Mouse (Mus musculus): ENCODE results near the gene 1700069L16Rik. TPM values are rescaled to one million over a fixed set of nuclear protein-coding genes. Genes with fewer than 3 reads are reported as not detected.

Gene 1700069L16Rik
- polyA plus RNA-seq, 1 experiment from 2014 or later = not detected

GRCm38 (mm10) chr5:113735345-113736112 lies 11.0 kb upstream of the 1700069L16Rik start, which contains the start of gene Ficd:
Gene Ficd (plus strand): TSS chr5:113735803.
- peak; percentile 97 for ATAC-seq
- Histone ChIP-seq H3K9me3 (ENCODE audit: control insufficient read depth, low read length) (no peaks in the 10 kb centered on the region), H3K4me1 (ENCODE audit: control insufficient read depth, insufficient read depth, low read depth, low read length) (peaks cover 19% of the 10 kb centered on the region), H3K27me3 (replicated peaks; ENCODE audit: control insufficient read depth, insufficient read depth, low read length) (no peaks in the 10 kb centered on the region), H3K4me2 (ENCODE audit: low read length) (peak within 1 kb of the TSS; percentile 94), H3K27ac (ENCODE audit: low read depth, low read length) (peak within 1 kb of the TSS; percentile 94), H3K36me3 (ENCODE audit: control insufficient read depth, insufficient read depth, low read length) (peaks cover 12% of the 10 kb centered on the region), H3K9ac (ENCODE audit: low read depth, low read length) (peak within 1 kb of the TSS; percentile 78), H3K4me3 (ENCODE audit: low read length) (peak within 1 kb of the TSS; percentile 70)
- under 1% methylated on average over 60 of the region's 71 CpGs for WGBS

GRCm38 (mm10) chr5:113735023-113735344 lies 10.4 kb upstream of the 1700069L16Rik start:
- Histone ChIP-seq H3K27ac (ENCODE audit: low read depth, low read length) (peak overlapping the region; percentile 94), H3K27me3 (replicated peaks; ENCODE audit: control insufficient read depth, insufficient read depth, low read length) (no peaks in the 10 kb centered on the region), H3K36me3 (ENCODE audit: control insufficient read depth, insufficient read depth, low read length) (peaks cover 12% of the 10 kb centered on the region), H3K4me1 (ENCODE audit: control insufficient read depth, insufficient read depth, low read depth, low read length) (peaks cover 24% of the 10 kb centered on the region), H3K9me3 (ENCODE audit: control insufficient read depth, low read length) (no peaks in the 10 kb centered on the region), H3K4me2 (ENCODE audit: low read length) (peak overlapping the region; percentile 94), H3K4me3 (ENCODE audit: low read length) (peak overlapping the region; percentile 70), H3K9ac (ENCODE audit: low read depth, low read length) (peak overlapping the region; percentile 65; the same call in 1 of the 2 replicates)
- 28% methylated on average over 7 of the region's 7 CpGs for whole genome bisulfite sequencing
- no peak for ATAC-seq

DNA sequence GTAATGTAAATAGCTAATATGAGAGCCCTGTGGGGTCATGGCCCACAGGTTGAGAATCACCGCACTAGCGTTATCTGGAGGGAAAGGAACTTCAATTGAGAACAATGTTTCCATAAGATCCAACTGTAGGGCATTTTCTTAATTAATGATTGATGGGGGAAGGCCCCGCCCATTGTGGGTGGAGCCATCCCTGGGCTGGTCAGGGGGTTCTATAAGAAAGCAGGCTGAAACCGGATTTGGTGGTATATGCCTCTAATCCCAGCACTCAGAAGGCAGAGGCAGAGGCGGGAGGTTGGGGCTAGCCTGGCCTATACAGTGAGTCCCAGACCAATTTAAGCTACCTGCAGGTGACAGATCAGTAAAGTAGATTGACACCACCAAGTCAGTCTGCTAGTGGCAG lies 9.8 kb upstream of the 1700069L16Rik start:
- ATAC-seq = no peak
- no peaks in the 10 kb centered on the region for H3K27me3 ChIP-seq (replicated peaks; ENCODE audit: control insufficient read depth, insufficient read depth, low read length)
- no peaks in the 10 kb centered on the region for H3K9me3 ChIP-seq (ENCODE audit: control insufficient read depth, low read length)
- H3K36me3 ChIP-seq (ENCODE audit: control insufficient read depth, insufficient read depth, low read length) = peaks cover 12% of the 10 kb centered on the region
- peaks cover 24% of the 10 kb centered on the region for H3K4me1 ChIP-seq (ENCODE audit: control insufficient read depth, insufficient read depth, low read depth, low read length)
- H3K27ac ChIP-seq (ENCODE audit: low read depth, low read length) = no peak overlapping the region
- H3K4me2 ChIP-seq (ENCODE audit: low read length) = no peak overlapping the region
- WGBS = 67% methylated on average over 5 of the region's 5 CpGs
- no peak overlapping the region for H3K4me3 ChIP-seq (ENCODE audit: low read length)
- H3K9ac ChIP-seq (ENCODE audit: low read depth, low read length) = no peak overlapping the region

- 29% methylated on average over 6 of the region's 6 CpGs for WGBS
These were observed 7.6 kb upstream of the 1700069L16Rik start for GRCm38 (mm10) chr5:113732182-113732581.

DNA sequence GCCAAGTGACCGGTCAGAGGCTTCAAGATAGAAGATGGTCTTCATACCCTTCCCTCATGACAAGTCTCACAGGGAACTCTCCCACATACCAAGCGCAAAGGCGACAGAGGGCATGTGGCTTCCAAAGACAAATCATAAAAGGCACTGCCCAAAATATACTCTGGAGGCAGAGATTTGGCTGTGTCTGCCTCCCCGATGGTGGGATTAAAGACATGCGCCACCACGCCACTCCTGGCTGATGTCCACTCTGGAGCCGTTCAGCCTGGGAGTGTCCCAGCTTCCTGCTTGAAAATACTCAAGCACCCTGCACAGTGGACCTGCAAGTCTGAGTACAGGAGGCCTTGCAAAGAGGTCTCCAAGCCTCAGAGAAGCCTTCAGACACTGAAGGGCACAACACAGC lies 6.6 kb upstream of the 1700069L16Rik start:
- Histone ChIP-seq H3K27ac (ENCODE audit: low read depth, low read length) (peak overlapping the region; percentile 12; the same call in 1 of the 2 replicates), H3K4me3 (ENCODE audit: low read length) (no peak overlapping the region), H3K27me3 (replicated peaks; ENCODE audit: control insufficient read depth, insufficient read depth, low read length) (no peaks in the 10 kb centered on the region), H3K4me2 (ENCODE audit: low read length) (no peak overlapping the region), H3K9me3 (ENCODE audit: control insufficient read depth, low read length) (no peaks in the 10 kb centered on the region), H3K4me1 (ENCODE audit: control insufficient read depth, insufficient read depth, low read depth, low read length) (peaks cover 12% of the 10 kb centered on the region), H3K36me3 (ENCODE audit: control insufficient read depth, insufficient read depth, low read length) (no peaks in the 10 kb centered on the region), H3K9ac (ENCODE audit: low read depth, low read length) (no peak overlapping the region)
- WGBS = 89% methylated on average over 7 of the region's 7 CpGs
- no peak for ATAC-seq

More at GRCm38 (mm10) chr5:113732182-113732581, 7.6 kb upstream of the 1700069L16Rik start:
- Histone ChIP-seq H3K4me3 (ENCODE audit: low read length) (no peak overlapping the region), H3K9ac (ENCODE audit: low read depth, low read length) (no peak overlapping the region), H3K4me1 (ENCODE audit: control insufficient read depth, insufficient read depth, low read depth, low read length) (peaks cover 22% of the 10 kb centered on the region), H3K27me3 (replicated peaks; ENCODE audit: control insufficient read depth, insufficient read depth, low read length) (no peaks in the 10 kb centered on the region), H3K4me2 (ENCODE audit: low read length) (no peak overlapping the region), H3K27ac (ENCODE audit: low read depth, low read length) (no peak overlapping the region), H3K36me3 (ENCODE audit: control insufficient read depth, insufficient read depth, low read length) (no peaks in the 10 kb centered on the region), H3K9me3 (ENCODE audit: control insufficient read depth, low read length) (no peaks in the 10 kb centered on the region)
- ATAC-seq = no peak

DNA sequence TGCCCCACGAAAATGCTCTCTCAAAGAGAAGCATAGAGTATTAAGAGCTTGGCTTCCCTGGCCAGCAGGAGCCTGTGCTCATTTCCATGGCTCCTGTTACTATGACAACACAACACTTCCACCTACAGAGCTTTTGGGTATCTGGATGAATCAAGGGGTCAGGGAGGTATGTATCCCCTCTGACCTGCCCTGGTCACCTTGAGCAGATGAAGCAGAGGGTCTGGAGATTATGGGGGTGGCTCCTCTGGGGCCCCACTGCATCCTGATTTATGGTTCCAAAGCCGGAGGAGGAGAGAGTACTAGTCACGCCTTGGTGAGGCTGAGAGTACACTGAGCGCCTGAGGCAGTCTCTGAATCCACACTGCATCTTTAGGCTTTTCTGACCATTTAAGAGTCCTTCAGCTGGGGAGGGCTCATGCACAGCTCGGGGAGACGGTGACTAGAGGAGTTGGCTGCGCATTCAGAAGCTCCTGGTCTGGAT lies 6.1 kb upstream of the 1700069L16Rik start:
- H3K4me3 ChIP-seq (ENCODE audit: low read length) = no peak overlapping the region
- peak overlapping the region; percentile 64; the same call in 1 of the 2 replicates for H3K27ac ChIP-seq (ENCODE audit: low read depth, low read length)
- H3K9ac ChIP-seq (ENCODE audit: low read depth, low read length) = no peak overlapping the region
- H3K4me2 ChIP-seq (ENCODE audit: low read length) = no peak overlapping the region
- WGBS = 59% methylated on average over 7 of the region's 7 CpGs
- no peaks in the 10 kb centered on the region for H3K9me3 ChIP-seq (ENCODE audit: control insufficient read depth, low read length)
- H3K27me3 ChIP-seq (replicated peaks; ENCODE audit: control insufficient read depth, insufficient read depth, low read length) = no peaks in the 10 kb centered on the region
- peaks cover 12% of the 10 kb centered on the region for H3K4me1 ChIP-seq (ENCODE audit: control insufficient read depth, insufficient read depth, low read depth, low read length)
- no peak for ATAC-seq
- H3K36me3 ChIP-seq (ENCODE audit: control insufficient read depth, insufficient read depth, low read length) = no peaks in the 10 kb centered on the region

DNA sequence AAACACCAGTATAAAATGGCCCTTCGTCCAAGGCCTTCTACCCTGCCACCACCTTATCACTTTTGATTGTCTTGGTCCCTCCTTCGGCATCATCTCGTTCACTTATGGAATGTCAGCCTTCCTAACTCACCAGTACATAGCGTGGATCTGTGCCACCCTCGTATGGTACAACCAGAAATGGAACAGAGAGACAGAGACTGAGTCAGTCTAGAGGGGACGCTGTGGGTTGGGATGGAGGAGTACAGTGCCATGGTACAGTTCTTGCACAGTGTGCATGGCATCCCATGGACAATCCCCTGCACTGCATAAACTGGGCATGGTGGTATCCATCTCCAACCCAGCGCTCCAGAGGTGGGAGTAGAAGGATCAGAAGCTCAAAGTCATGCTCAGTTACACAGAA lies 4.1 kb upstream of the 1700069L16Rik start:
- ATAC-seq = no peak
- 90% methylated on average over 7 of the region's 7 CpGs for WGBS

GRCm38 (mm10) chr5:113728011-113728410 lies 3.4 kb upstream of the 1700069L16Rik start:
- ATAC-seq = no peak

More for the DNA sequence above, 4.1 kb upstream of the 1700069L16Rik start:
- H3K27me3 ChIP-seq (replicated peaks; ENCODE audit: control insufficient read depth, insufficient read depth, low read length) = no peaks in the 10 kb centered on the region
- H3K4me3 ChIP-seq (ENCODE audit: low read length) = no peak overlapping the region
- no peaks in the 10 kb centered on the region for H3K9me3 ChIP-seq (ENCODE audit: control insufficient read depth, low read length)
- no peak overlapping the region for H3K27ac ChIP-seq (ENCODE audit: low read depth, low read length)
- no peaks in the 10 kb centered on the region for H3K36me3 ChIP-seq (ENCODE audit: control insufficient read depth, insufficient read depth, low read length)
- H3K9ac ChIP-seq (ENCODE audit: low read depth, low read length) = no peak overlapping the region
- H3K4me2 ChIP-seq (ENCODE audit: low read length) = no peak overlapping the region
- H3K4me1 ChIP-seq (ENCODE audit: control insufficient read depth, insufficient read depth, low read depth, low read length) = peaks cover 11% of the 10 kb centered on the region

DNA sequence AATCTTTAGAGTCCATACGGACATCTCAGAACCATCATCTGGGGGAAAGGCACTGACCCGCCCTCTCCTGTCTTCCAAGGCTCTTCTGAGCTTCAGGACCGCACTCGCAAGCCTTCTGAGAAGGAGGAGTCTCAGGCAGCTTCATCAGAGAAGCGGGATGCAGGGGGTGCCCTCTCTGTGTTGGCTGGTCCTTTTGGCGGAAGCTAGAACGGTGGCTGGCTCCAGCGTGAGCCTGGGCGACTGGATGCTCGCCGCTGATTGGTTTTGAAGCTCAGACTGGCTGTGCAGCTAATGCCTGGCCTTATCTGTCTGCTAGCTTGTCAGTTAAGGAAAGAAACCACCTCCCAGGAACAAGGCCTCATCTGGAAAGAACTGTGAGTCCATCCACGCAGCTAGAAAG lies 2.7 kb upstream of the 1700069L16Rik start:
- no peaks in the 10 kb centered on the region for H3K36me3 ChIP-seq (ENCODE audit: control insufficient read depth, insufficient read depth, low read length)
- WGBS = 69% methylated on average over 12 of the region's 12 CpGs

More at GRCm38 (mm10) chr5:113728011-113728410, 3.4 kb upstream of the 1700069L16Rik start:
- no peaks in the 10 kb centered on the region for H3K27me3 ChIP-seq (replicated peaks; ENCODE audit: control insufficient read depth, insufficient read depth, low read length)
- no peak overlapping the region for H3K27ac ChIP-seq (ENCODE audit: low read depth, low read length)
- H3K36me3 ChIP-seq (ENCODE audit: control insufficient read depth, insufficient read depth, low read length) = no peaks in the 10 kb centered on the region
- H3K9me3 ChIP-seq (ENCODE audit: control insufficient read depth, low read length) = no peaks in the 10 kb centered on the region
- H3K9ac ChIP-seq (ENCODE audit: low read depth, low read length) = no peak overlapping the region
- peaks cover 11% of the 10 kb centered on the region for H3K4me1 ChIP-seq (ENCODE audit: control insufficient read depth, insufficient read depth, low read depth, low read length)
- H3K4me3 ChIP-seq (ENCODE audit: low read length) = no peak overlapping the region
- H3K4me2 ChIP-seq (ENCODE audit: low read length) = no peak overlapping the region
- 68% methylated on average over 7 of the region's 7 CpGs for WGBS

More for the DNA sequence above, 2.7 kb upstream of the 1700069L16Rik start:
- Histone ChIP-seq H3K4me1 (ENCODE audit: control insufficient read depth, insufficient read depth, low read depth, low read length) (peaks cover 11% of the 10 kb centered on the region), H3K9ac (ENCODE audit: low read depth, low read length) (no peak overlapping the region), H3K9me3 (ENCODE audit: control insufficient read depth, low read length) (no peaks in the 10 kb centered on the region), H3K27me3 (replicated peaks; ENCODE audit: control insufficient read depth, insufficient read depth, low read length) (no peaks in the 10 kb centered on the region), H3K27ac (ENCODE audit: low read depth, low read length) (no peak overlapping the region), H3K4me3 (ENCODE audit: low read length) (no peak overlapping the region), H3K4me2 (ENCODE audit: low read length) (no peak overlapping the region)
- no peak for ATAC-seq

All from hindbrain, embryonic 16.5 days (tissue).